Mouse (Mus musculus): ENCODE measurements around the gene Dlx4. TPM values are rescaled to one million over a fixed set of nuclear protein-coding genes. Genes with fewer than 3 reads are reported as not detected.

Gene Dlx4
- polyA plus RNA-seq, 1 experiment = not detected

DNA sequence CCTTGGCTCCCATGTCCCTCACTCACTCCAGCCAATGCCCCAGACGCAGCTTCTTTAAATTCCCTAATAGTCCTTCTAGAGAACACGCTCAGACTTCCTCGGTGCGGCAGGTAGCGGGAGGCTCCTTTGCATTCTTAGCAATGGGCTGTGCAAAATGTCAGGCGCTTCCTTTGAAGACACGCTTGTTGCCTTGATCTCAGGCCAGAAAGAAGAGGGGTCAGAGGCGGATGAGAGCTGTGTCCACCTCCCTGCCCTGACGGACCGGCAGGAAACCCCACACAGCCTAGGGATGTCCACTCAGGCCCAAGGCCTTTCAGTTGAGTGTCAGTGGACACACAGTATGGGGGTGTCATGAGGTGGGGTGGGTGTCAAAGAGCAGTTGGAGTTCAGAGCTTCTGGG is 50.5 kb downstream of the Dlx4 start:
- WGBS = 81% methylated on average over 10 of the region's 10 CpGs

GRCm38 (mm10) chr11:95093077-95093476 is 53.0 kb downstream of the Dlx4 start:
- no peak overlapping the region for H3K27ac ChIP-seq (ENCODE audit: control insufficient read depth, insufficient read depth, low read depth, low read length, poor library complexity)
- 73% methylated on average over 5 of the region's 5 CpGs for WGBS
- H3K4me1 ChIP-seq (ENCODE audit: control insufficient read depth, insufficient read depth, low read length) = no peaks in the 10 kb centered on the region
- H3K4me3 ChIP-seq (replicated peaks; ENCODE audit: control insufficient read depth, low read depth, low read length) = no peak overlapping the region
- TF ChIP-seq POLR2A (IDR thresholded peaks at IDR 0.05; ENCODE audit: borderline replicate concordance, control insufficient read depth, low read depth, low read length) (no peak), CTCF (IDR thresholded peaks at IDR 0.05; ENCODE audit: control insufficient read depth, insufficient read depth, low read length) (no peak)

More for the DNA sequence above, 50.5 kb downstream of the Dlx4 start:
- H3K4me1 ChIP-seq (ENCODE audit: control insufficient read depth, insufficient read depth, low read length) = no peaks in the 10 kb centered on the region
- H3K4me3 ChIP-seq (replicated peaks; ENCODE audit: control insufficient read depth, low read depth, low read length) = no peak overlapping the region
- no peak overlapping the region for H3K27ac ChIP-seq (ENCODE audit: control insufficient read depth, insufficient read depth, low read depth, low read length, poor library complexity)
- no peak for TF ChIP-seq CTCF (IDR thresholded peaks at IDR 0.05; ENCODE audit: control insufficient read depth, insufficient read depth, low read length)
- TF ChIP-seq POLR2A (IDR thresholded peaks at IDR 0.05; ENCODE audit: borderline replicate concordance, control insufficient read depth, low read depth, low read length) = no peak

Other genes starting within 250 kb of the Dlx4 start
- 30.0 and 79.6 TPM in 2 replicates for gene Col1a1, start 210.0 kb downstream of the Dlx4 start, polyA plus RNA-seq (2011; ENCODE audit: insufficient read depth, insufficient read length, low replicate concordance, missing spikeins)
- gene Hils1, start 178.7 kb downstream of the Dlx4 start, polyA plus RNA-seq (2011; ENCODE audit: insufficient read depth, insufficient read length, low replicate concordance, missing spikeins) = not detected in 2 replicates
- gene Sgca, start 169.9 kb downstream of the Dlx4 start, polyA plus RNA-seq (2011; ENCODE audit: insufficient read depth, insufficient read length, low replicate concordance, missing spikeins) = not detected in 2 replicates
- 68.1 and 73.2 TPM in 2 replicates for gene Ppp1r9b, start 155.2 kb downstream of the Dlx4 start, polyA plus RNA-seq (2011; ENCODE audit: insufficient read depth, insufficient read length, low replicate concordance, missing spikeins)
- gene Samd14, start 136.4 kb downstream of the Dlx4 start, polyA plus RNA-seq (2011; ENCODE audit: insufficient read depth, insufficient read length, low replicate concordance, missing spikeins) = 54.0 and 80.3 TPM in 2 replicates
- 3.2 and 8.1 TPM in 2 replicates for gene Pdk2, start 104.9 kb downstream of the Dlx4 start, polyA plus RNA-seq (2011; ENCODE audit: insufficient read depth, insufficient read length, low replicate concordance, missing spikeins)
- gene Itga3, start 69.5 kb downstream of the Dlx4 start, polyA plus RNA-seq (2011; ENCODE audit: insufficient read depth, insufficient read length, low replicate concordance, missing spikeins) = 0.27 and 2.1 TPM in 2 replicates
- gene Dlx3, start 26.1 kb downstream of the Dlx4 start, polyA plus RNA-seq (2011; ENCODE audit: insufficient read depth, insufficient read length, low replicate concordance, missing spikeins) = 0.57 TPM in 1 of 2 replicates, not detected in the other
- gene Tac4, start 115.3 kb upstream of the Dlx4 start, polyA plus RNA-seq (2011; ENCODE audit: insufficient read depth, insufficient read length, low replicate concordance, missing spikeins) = not detected in 2 replicates
- 26.3 and 39.0 TPM in 2 replicates for gene Kat7, start 164.0 kb upstream of the Dlx4 start, polyA plus RNA-seq (2011; ENCODE audit: insufficient read depth, insufficient read length, low replicate concordance, missing spikeins)
- gene Fam117a, start 190.8 kb upstream of the Dlx4 start, polyA plus RNA-seq (2011; ENCODE audit: insufficient read depth, insufficient read length, low replicate concordance, missing spikeins) = 167 and 178 TPM in 2 replicates
- 34.9 and 49.3 TPM in 2 replicates for gene Slc35b1, start 238.4 kb upstream of the Dlx4 start, polyA plus RNA-seq (2011; ENCODE audit: insufficient read depth, insufficient read length, low replicate concordance, missing spikeins)

All from bone marrow, adult 2 months (tissue).